Mouse (Mus musculus) testis, adult 2 months (tissue): ENCODE data around the gene Ulk4. TPM values are rescaled to one million over a fixed set of nuclear protein-coding genes. Genes with fewer than 3 reads are reported as not detected.

ENCODE experiments used
- H3K27ac ChIP-seq: fragments of 200-500 bp; 2 replicates; pipeline ENCODE4 v1.5.1; 2012; ENCODE audit warnings: low read depth, low read length; ENCODE audit not compliant: control insufficient read depth, insufficient read depth
- H3K27me3 ChIP-seq: fragments of 200-500 bp; 2 replicates; pipeline ENCODE4 v1.6.1; 2012; ENCODE audit warnings: mild to moderate bottlenecking, low read length, moderate library complexity; ENCODE audit not compliant: control insufficient read depth, insufficient read depth
- H3K36me3 ChIP-seq: fragments of 200-500 bp; 2 replicates; pipeline ENCODE4 v1.6.1; 2012; ENCODE audit warnings: mild to moderate bottlenecking, low read length; ENCODE audit not compliant: control insufficient read depth, insufficient read depth
- H3K4me1 ChIP-seq: fragments of 200-500 bp; 2 replicates; pipeline ENCODE4 v1.6.1; 2012; ENCODE audit warnings: low read length; ENCODE audit not compliant: control insufficient read depth, insufficient read depth
- H3K4me3 ChIP-seq: fragments of 200-500 bp; 2 replicates; pipeline ENCODE4 v1.5.1; 2012; ENCODE audit warnings: low read depth, mild to moderate bottlenecking, low read length, moderate library complexity, mixed read lengths; ENCODE audit not compliant: control insufficient read depth
- CTCF ChIP-seq: fragments of 200-500 bp; IDR thresholded peaks from 2 replicates; pipeline ENCODE4 v1.5.1; 2012; ENCODE audit warnings: low read depth, mild to moderate bottlenecking, inconsistent platforms, low read length, moderate library complexity; ENCODE audit not compliant: control insufficient read depth, insufficient read depth, insufficient replicate concordance
- POLR2A ChIP-seq: fragments of 200-500 bp; IDR thresholded peaks from 2 replicates; pipeline ENCODE4 v1.6.1; 2012; ENCODE audit warnings: low read depth, mild to moderate bottlenecking, inconsistent platforms, low read length, moderate library complexity; ENCODE audit not compliant: control insufficient read depth
- polyA plus RNA-seq: library from polyadenylated mRNA; depleted of rRNA; stranded (reverse); fragments of >200 nt; gene quantifications from 2 replicates; pipeline ENCODE4 v1.2.3, GENCODE M21; 2012

Ulk4 gene
- polyA plus RNA-seq, 1 experiment, result 291 TPM

GRCm38 (mm10) chr9:121068115-121068514 is 208.9 kb downstream of the Ulk4 start:
- H3K27ac ChIP-seq, result no peak overlapping the region
- H3K4me1 ChIP-seq, result no peaks in the 10 kb centered on the region
- TF ChIP-seq POLR2A (no peak), CTCF (no peak)
- H3K27me3 ChIP-seq, result no peaks in the 10 kb centered on the region
- H3K4me3 ChIP-seq, result no peak overlapping the region
- H3K36me3 ChIP-seq, result no peaks in the 10 kb centered on the region

- no peak overlapping the region for H3K27ac ChIP-seq
- no peaks in the 10 kb centered on the region for H3K4me1 ChIP-seq
- H3K4me3 ChIP-seq, result no peak overlapping the region
- no peak for TF ChIP-seq POLR2A
- no peak for TF ChIP-seq CTCF
- H3K27me3 ChIP-seq, result no peaks in the 10 kb centered on the region
- no peaks in the 10 kb centered on the region for H3K36me3 ChIP-seq
Observed at GRCm38 (mm10) chr9:121067043-121067442, 210.0 kb downstream of the Ulk4 start.

DNA sequence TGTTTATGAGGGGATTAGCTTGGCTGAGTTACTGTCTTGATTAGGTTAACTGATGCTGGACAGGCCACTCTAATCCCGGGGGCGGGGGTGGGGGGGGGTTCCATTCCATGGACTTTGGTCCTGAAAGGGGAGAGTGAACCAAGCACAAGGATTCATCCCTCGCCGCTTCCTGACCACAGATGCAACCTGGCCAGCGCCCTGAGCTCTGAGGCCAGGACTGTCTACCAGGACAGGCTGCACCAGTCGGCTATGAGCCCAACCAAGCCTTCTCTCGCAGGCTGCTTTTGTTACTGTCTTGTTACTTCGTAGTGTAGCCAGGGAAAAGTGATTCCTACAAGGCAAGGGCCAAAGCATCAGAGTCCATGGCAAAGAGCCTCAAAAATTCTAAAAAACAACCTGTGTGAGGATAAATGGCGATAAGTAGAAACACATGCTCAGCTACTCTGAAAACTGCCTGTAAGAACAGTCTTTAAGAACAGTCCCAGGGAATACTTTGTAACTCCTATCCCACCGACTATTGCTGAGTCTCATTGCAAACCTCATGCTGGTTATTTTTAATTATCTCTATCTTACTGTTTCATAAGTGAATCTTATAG is 211.5 kb downstream of the Ulk4 start:
- Histone ChIP-seq H3K4me1 (no peaks in the 10 kb centered on the region), H3K36me3 (no peaks in the 10 kb centered on the region), H3K4me3 (no peak overlapping the region), H3K27ac (no peak overlapping the region), H3K27me3 (no peaks in the 10 kb centered on the region)
- TF ChIP-seq POLR2A, result no peak
- no peak for TF ChIP-seq CTCF

GRCm38 (mm10) chr9:121064606-121065355 is 212.2 kb downstream of the Ulk4 start:
- H3K4me3 ChIP-seq, result no peak overlapping the region
- no peaks in the 10 kb centered on the region for H3K27me3 ChIP-seq
- H3K36me3 ChIP-seq, result no peaks in the 10 kb centered on the region
- no peaks in the 10 kb centered on the region for H3K4me1 ChIP-seq
- no peak for TF ChIP-seq POLR2A
- no peak for TF ChIP-seq CTCF
- H3K27ac ChIP-seq, result no peak overlapping the region

- no peak overlapping the region for H3K4me3 ChIP-seq
- TF ChIP-seq CTCF (no peak), POLR2A (no peak)
- no peaks in the 10 kb centered on the region for H3K27me3 ChIP-seq
- H3K4me1 ChIP-seq, result no peaks in the 10 kb centered on the region
- no peak overlapping the region for H3K27ac ChIP-seq
- H3K36me3 ChIP-seq, result no peaks in the 10 kb centered on the region
Observed at GRCm38 (mm10) chr9:121062671-121063070, 214.3 kb downstream of the Ulk4 start.

DNA sequence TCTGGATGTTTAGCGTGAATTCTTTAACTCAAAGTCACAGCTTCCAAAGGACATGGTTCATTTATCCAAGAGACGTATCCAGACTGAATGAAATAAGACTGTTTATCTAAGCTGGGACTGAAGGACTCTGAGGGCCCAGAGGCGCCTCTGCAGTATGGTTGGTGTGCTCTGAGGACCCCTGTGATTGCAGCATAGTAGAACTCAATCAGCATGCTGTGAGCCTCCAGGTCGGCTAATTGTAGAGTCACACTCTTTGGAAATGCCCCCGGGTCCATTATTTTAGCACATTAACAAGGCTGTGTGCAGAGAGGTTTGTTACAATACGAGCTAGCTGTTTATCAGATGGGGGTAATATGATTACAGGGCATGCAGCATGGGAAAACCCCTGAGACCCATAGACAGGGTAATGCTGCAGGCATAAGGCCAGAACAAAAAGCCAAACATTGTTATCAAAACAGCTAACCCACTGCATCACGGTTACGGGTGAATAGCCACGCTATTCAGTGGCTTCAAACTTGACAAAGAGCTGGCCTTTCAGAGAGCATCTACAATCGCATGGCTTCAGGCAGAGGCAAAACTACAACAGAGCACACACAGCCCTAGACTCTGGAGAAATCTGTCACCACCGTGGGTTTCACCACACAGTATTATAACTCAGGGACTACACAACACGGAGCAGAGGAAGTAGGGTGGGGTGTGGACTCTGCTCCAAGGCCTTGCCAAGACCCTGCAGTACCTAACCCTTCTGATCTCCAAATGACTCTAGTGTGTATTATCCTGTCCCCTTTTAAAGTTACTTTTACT is 215.0 kb downstream of the Ulk4 start:
- Histone ChIP-seq H3K36me3 (no peaks in the 10 kb centered on the region), H3K27me3 (no peaks in the 10 kb centered on the region), H3K4me1 (no peaks in the 10 kb centered on the region), H3K4me3 (no peak overlapping the region), H3K27ac (no peak overlapping the region)
- TF ChIP-seq POLR2A, result no peak
- no peak for TF ChIP-seq CTCF

DNA sequence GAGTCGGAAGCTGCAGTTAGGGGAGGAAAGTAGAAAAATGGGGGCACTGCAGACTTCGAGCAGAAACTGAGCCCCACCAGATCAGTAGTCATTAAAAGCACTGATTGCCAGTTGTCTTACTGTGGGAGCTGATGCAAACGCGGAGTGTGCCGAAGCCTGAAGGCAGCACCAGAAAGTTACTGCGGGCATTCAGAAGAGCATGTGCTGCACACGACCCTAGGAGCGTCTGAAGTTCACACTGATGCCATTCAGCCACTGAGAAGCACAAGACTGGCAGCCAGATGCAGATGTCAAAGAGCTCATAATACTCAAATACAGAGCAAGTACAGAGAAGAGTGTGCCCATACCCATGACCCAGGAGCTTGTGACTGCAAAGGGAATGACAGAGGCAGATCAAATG is 216.7 kb downstream of the Ulk4 start:
- Histone ChIP-seq H3K4me1 (no peaks in the 10 kb centered on the region), H3K27me3 (no peaks in the 10 kb centered on the region), H3K36me3 (no peaks in the 10 kb centered on the region), H3K27ac (no peak overlapping the region), H3K4me3 (no peak overlapping the region)
- no peak for TF ChIP-seq CTCF
- TF ChIP-seq POLR2A, result no peak

DNA sequence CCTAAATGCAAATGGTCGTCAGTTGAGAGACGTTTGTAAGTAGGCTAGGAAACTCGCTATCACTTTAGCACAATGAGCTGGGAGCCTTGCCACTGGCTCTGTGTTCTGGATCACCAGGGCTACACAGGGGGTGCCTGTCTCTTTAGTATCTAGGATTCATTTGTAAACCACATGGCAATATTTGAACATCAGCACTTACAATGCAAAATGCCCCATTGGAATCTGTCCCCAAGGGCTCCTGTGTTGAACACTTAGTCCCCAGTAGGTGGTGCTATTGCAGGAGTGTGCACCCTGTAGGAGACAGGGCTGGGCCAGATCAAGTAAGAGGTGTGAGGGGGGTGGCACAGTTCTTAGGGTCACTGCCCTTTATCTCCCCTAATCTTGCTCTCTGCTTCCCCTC is 217.7 kb downstream of the Ulk4 start:
- no peaks in the 10 kb centered on the region for H3K4me1 ChIP-seq
- H3K27me3 ChIP-seq, result no peaks in the 10 kb centered on the region
- no peak overlapping the region for H3K4me3 ChIP-seq
- H3K27ac ChIP-seq, result no peak overlapping the region
- no peak for TF ChIP-seq POLR2A
- H3K36me3 ChIP-seq, result no peaks in the 10 kb centered on the region
